In the genomic region with DNA sequence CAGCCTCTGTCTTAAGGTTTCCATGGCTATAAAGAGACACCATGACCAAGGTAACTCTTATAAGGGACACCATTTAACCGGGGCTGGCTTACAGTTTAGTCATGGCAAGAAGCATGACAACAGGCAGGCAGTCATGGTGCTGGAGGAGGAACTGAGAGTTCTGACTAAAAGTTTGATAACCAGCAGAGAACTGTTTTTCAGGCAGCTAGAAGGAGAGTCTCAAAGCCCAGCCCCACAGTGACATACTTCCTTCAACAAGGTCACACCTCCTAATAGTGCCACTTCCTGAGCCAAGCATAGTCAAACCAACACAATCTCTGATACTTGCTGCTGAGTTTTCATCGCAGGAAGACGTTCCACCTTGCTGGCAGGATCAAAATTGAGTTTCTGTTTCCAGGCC, we compare ENCODE assay signal across 30 mouse cellular contexts. TPM values are rescaled to one million over a fixed set of nuclear protein-coding genes. Genes with fewer than 3 reads are reported as not detected.
DNase-seq lines count a peak whose midpoint lies in the region; ATAC-seq and TF ChIP-seq lines count a peak whose summit lies in the region.
"Had no signal": no experiment of that assay in that cellular context is flagged by ENCODE, and none has a peak within 500 bp of the region (broad histone marks: within the 10 kb centered on the region; RNA-seq: fewer than 3 reads in every experiment).

No protein-coding gene starts in this region.

- TF ChIP-seq POLR2A in liver, adult 2 months (IDR thresholded peaks at IDR 0.05; ENCODE audit: extremely low read depth, insufficient read depth, low read length), result no peak
- TF ChIP-seq POLR2A in CH12.LX (IDR thresholded peaks at IDR 0.05; ENCODE audit: low read depth, low read length), result no peak

- H3K4me1 ChIP-seq in liver, adult 2 months (ENCODE audit: control insufficient read depth, insufficient read depth, low read length), result peaks cover 37% of the 10 kb centered on the region
- H3K4me1 ChIP-seq in liver, postnatal 0 days (ENCODE audit: insufficient read depth), result peaks cover 6% of the 10 kb centered on the region; the same call in 1 of the 2 replicates
- peaks cover 10 to 25% of the 10 kb centered on the region in 2 experiments; a peak in 3 of 4 replicates for H3K4me1 ChIP-seq in CH12.LX (ENCODE audit: control insufficient read depth in 1 of 2, insufficient read depth in 2 of 2)
- H3K4me1 ChIP-seq in intestine, postnatal 0 days (replicated peaks; ENCODE audit: control insufficient read depth, insufficient read depth, low read length), result no peaks in the 10 kb centered on the region
- H3K4me1 ChIP-seq: stomach, embryonic 15.5 days had no signal

- no peak overlapping the region for H3K4me3 ChIP-seq in liver, adult 2 months (ENCODE audit: insufficient read depth, low read depth, low read length)
- no peak overlapping the region for H3K4me3 ChIP-seq in liver, postnatal 0 days (ENCODE audit: low read depth, low read length)
- H3K4me3 ChIP-seq in CH12.LX (replicated peaks in 1 of 3; ENCODE audit: low read depth in 2 of 3, low read length in 2 of 3, poor library complexity in 1 of 3), result no peak overlapping the region
- H3K4me3 ChIP-seq in intestine, postnatal 0 days (ENCODE audit: low read depth, low read length), result no peak overlapping the region
- H3K4me3 ChIP-seq: hindbrain, embryonic 12.5 days; layer of hippocampus, adult 2 months; limb, embryonic 12.5 days; liver, embryonic 12.5 days; megakaryocyte, embryonic 14.5 days; midbrain, embryonic 15.5 days; stomach, embryonic 15.5 days had no signal

- H3K9ac ChIP-seq in liver, adult 2 months (ENCODE audit: low read depth, low read length), result no peak overlapping the region
- H3K9ac ChIP-seq in liver, postnatal 0 days (replicated peaks), result no peak overlapping the region
- no peak overlapping the region for H3K9ac ChIP-seq in CH12.LX (ENCODE audit: insufficient read depth, low read depth)
- H3K9ac ChIP-seq in intestine, postnatal 0 days (ENCODE audit: low read depth, low read length), result no peak overlapping the region
- H3K9ac ChIP-seq: hindbrain, embryonic 12.5 days; limb, embryonic 12.5 days; liver, embryonic 12.5 days; midbrain, embryonic 15.5 days; stomach, embryonic 15.5 days had no signal

- TF ChIP-seq RAD21 in CH12.LX (IDR thresholded peaks at IDR 0.05; ENCODE audit: low read depth, low read length), result no peak

- no peak for ATAC-seq in liver, postnatal 0 days
- peak; percentile 17; the same call in 1 of the 2 replicates for ATAC-seq in megakaryocyte, adult 5-6 weeks (ENCODE audit: poor library complexity, severe bottlenecking)
- no peak for ATAC-seq in intestine, postnatal 0 days
- ATAC-seq: forebrain, embryonic 14.5 days; liver, embryonic 12.5 days; midbrain, embryonic 15.5 days had no signal

- no peak for TF ChIP-seq CTCF in liver, adult 2 months (IDR thresholded peaks at IDR 0.05; ENCODE audit: low read depth, low read length)
- no peak for TF ChIP-seq CTCF in liver, postnatal 0 days (IDR thresholded peaks at IDR 0.05; ENCODE audit: low read depth)
- TF ChIP-seq CTCF in CH12.LX (conservative IDR thresholded peaks at IDR 0.05 in 1 of 2, IDR thresholded peaks at IDR 0.05 in 1 of 2; ENCODE audit: low read depth in 2 of 2, low read length in 2 of 2), result no peak
- no peak for TF ChIP-seq CTCF in intestine, postnatal 0 days (IDR thresholded peaks at IDR 0.05; ENCODE audit: low read depth)

- no peaks in the 10 kb centered on the region for H3K27me3 ChIP-seq in liver, adult 2 months (ENCODE audit: control insufficient read depth, insufficient read depth, low read length)
- H3K27me3 ChIP-seq in liver, postnatal 0 days (ENCODE audit: insufficient read depth, low read length), result no peaks in the 10 kb centered on the region
- no peaks in the 10 kb centered on the region for H3K27me3 ChIP-seq in CH12.LX (replicated peaks)
- H3K27me3 ChIP-seq in splenic B cell, adult 2 months (ENCODE audit: control insufficient read depth, insufficient read depth, low read length, poor library complexity, severe bottlenecking), result no peaks in the 10 kb centered on the region
- no peaks in the 10 kb centered on the region for H3K27me3 ChIP-seq in intestine, postnatal 0 days (replicated peaks; ENCODE audit: control insufficient read depth, insufficient read depth, low read length)
- H3K27me3 ChIP-seq: hindbrain, embryonic 12.5 days; limb, embryonic 12.5 days; liver, embryonic 12.5 days; megakaryocyte, embryonic 14.5 days; midbrain, embryonic 15.5 days; stomach, embryonic 15.5 days had no signal

- in situ Hi-C loops in CH12.LX (cut with MboI; ENCODE audit: low pct_ligation_motif_present, low pct_unique_long_range_greater_than_20kb, low sequenced_read_pairs), result no loop called here

- dilution Hi-C loops in CH12.LX (cut with MboI; ENCODE audit: extremely low pct_ligation_motif_present, extremely low pct_unique_long_range_greater_than_20kb, low sequenced_read_pairs), result no loop called here

- TF ChIP-seq EP300 in liver, postnatal 0 days (IDR thresholded peaks at IDR 0.05; ENCODE audit: low read depth), result no peak
- peak; percentile 53 for TF ChIP-seq EP300 in CH12.LX (IDR thresholded peaks at IDR 0.05; ENCODE audit: low read length)

- H3K27ac ChIP-seq in liver, adult 2 months (replicated peaks; ENCODE audit: insufficient read depth, low read depth, low read length), result peak overlapping the region; percentile 99
- no peak overlapping the region for H3K27ac ChIP-seq in liver, postnatal 0 days (ENCODE audit: low read depth)
- H3K27ac ChIP-seq in CH12.LX (ENCODE audit: insufficient read depth, low read depth), result no peak overlapping the region
- no peak overlapping the region for H3K27ac ChIP-seq in intestine, postnatal 0 days (ENCODE audit: low read depth, low read length)
- H3K27ac ChIP-seq: hindbrain, embryonic 12.5 days; layer of hippocampus, adult 2 months; limb, embryonic 12.5 days; liver, embryonic 12.5 days; midbrain, embryonic 15.5 days; stomach, embryonic 15.5 days had no signal

- peaks cover 3% of the 10 kb centered on the region for H3K36me3 ChIP-seq in liver, adult 2 months (ENCODE audit: control insufficient read depth, insufficient read depth, low read length)
- H3K36me3 ChIP-seq in liver, postnatal 0 days (replicated peaks; ENCODE audit: insufficient read depth, low read length), result no peaks in the 10 kb centered on the region
- H3K36me3 ChIP-seq in CH12.LX (replicated peaks in 1 of 2; ENCODE audit: control insufficient read depth in 1 of 2, insufficient read depth in 1 of 2, low read length in 1 of 2), result peaks cover 0 to 9% of the 10 kb centered on the region in 2 experiments
- H3K36me3 ChIP-seq in splenic B cell, adult 2 months (ENCODE audit: control insufficient read depth, insufficient read depth, low read length, poor library complexity, severe bottlenecking), result no peaks in the 10 kb centered on the region
- H3K36me3 ChIP-seq in intestine, postnatal 0 days (ENCODE audit: control insufficient read depth, insufficient read depth), result no peaks in the 10 kb centered on the region
- H3K36me3 ChIP-seq: hindbrain, embryonic 12.5 days; midbrain, embryonic 15.5 days had no signal

- WGBS in liver, adult 2 months, result 77% methylated on average over 3 of the region's 3 CpGs
- WGBS in liver, postnatal 0 days (ENCODE audit: insufficient replicate concordance), result 82% methylated on average over 3 of the region's 3 CpGs
- 91% methylated on average over 3 of the region's 3 CpGs for WGBS in intestine, postnatal 0 days

- no peaks in the 10 kb centered on the region; the same call in 1 of the 2 replicates for H3K9me3 ChIP-seq in liver, postnatal 0 days (ENCODE audit: low read length)
- H3K9me3 ChIP-seq in CH12.LX (replicated peaks; ENCODE audit: low read length), result peaks cover 2% of the 10 kb centered on the region
- H3K9me3 ChIP-seq in intestine, postnatal 0 days (ENCODE audit: control insufficient read depth), result no peaks in the 10 kb centered on the region
- H3K9me3 ChIP-seq: hindbrain, embryonic 12.5 days; limb, embryonic 12.5 days; liver, embryonic 12.5 days; midbrain, embryonic 15.5 days; stomach, embryonic 15.5 days had no signal

- DNase-seq in liver, adult 2 months (ENCODE audit: extremely low read depth, low read depth, low spot score), result no peak
- no peak for DNase-seq in liver, postnatal 0 days
- DNase-seq in CH12.LX (ENCODE audit: extremely low read depth), result peak; percentile 53
- peak; percentile 72 for DNase-seq in splenic B cell, adult 2 months (ENCODE audit: low read depth, low spot score)
- no peak for DNase-seq in right cerebral cortex, postnatal 36 days (ENCODE audit: low spot score in 2 of 2)
- DNase-seq: adrenal gland, postnatal 25 days; cerebellum, adult 9-10 months; kidney, adult 2 months; kidney, postnatal 14 days; layer of hippocampus, postnatal 36 days; lung, adult 2 months; lung, postnatal 14 days; spleen, adult 18-20 months; thymus, adult 2 months had no signal

- no peak overlapping the region for H3K4me2 ChIP-seq in liver, postnatal 0 days (ENCODE audit: low read depth, low read length)
- no peak overlapping the region for H3K4me2 ChIP-seq in CH12.LX (ENCODE audit: insufficient read depth, low read depth, poor library complexity, severe bottlenecking)
- H3K4me2 ChIP-seq in intestine, postnatal 0 days (replicated peaks; ENCODE audit: low read depth), result no peak overlapping the region
- H3K4me2 ChIP-seq: heart, embryonic 11.5 days; hindbrain, embryonic 12.5 days; limb, embryonic 12.5 days; liver, embryonic 12.5 days; midbrain, embryonic 15.5 days; stomach, embryonic 15.5 days had no signal

- peaks cover 3% of the 10 kb centered on the region; the same call in 1 of the 2 replicates for H3K79me2 ChIP-seq in liver, adult 2 months (ENCODE audit: control insufficient read depth, insufficient read depth, low read length)
- 0 out of 2 replicates have a peak, but pooled peaks cover 1% of the 10 kb centered on the region for H3K79me2 ChIP-seq in CH12.LX (replicated peaks; ENCODE audit: control insufficient read depth, extremely low read depth, insufficient read depth, poor library complexity, severe bottlenecking)

RNA-seq across cellular contexts. Expression of gene Etfbkmt, which starts 0.6 kb away (rescaled TPM):
- 25.3 and 31.0 TPM in 2 replicates for total RNA-seq in liver, adult 2 months (2014; rRNA removed)
- polyA plus RNA-seq in liver, adult 2 months (2012; rRNA removed), result 3.9 and 15.6 TPM in 2 replicates
- 9.7 and 9.8 TPM in 2 replicates for polyA plus RNA-seq in liver, postnatal 0 days (2015; fragmentation: Nextera tagmentation; extraction: Ambion mirVana)
- total RNA-seq in CH12.LX (2012; rRNA removed), result 5.6 and 7.8 TPM in 2 replicates
- total RNA-seq in CH12.LX (2014; rRNA removed), result 17.3 and 18.9 TPM in 2 replicates
- polyA plus RNA-seq in CH12.LX (2012; ENCODE audit: insufficient read length, low read depth), result 9.3 and 12.4 TPM in 2 replicates
- total RNA-seq in megakaryocyte, adult 5-6 weeks (2015), result 6.8 and 9.3 TPM in 2 replicates
- total RNA-seq in megakaryocyte, adult 5-6 weeks (2017), result 5.9 and 7.8 TPM in 2 replicates
- 8.3 and 11.6 TPM in 2 replicates for polyA plus RNA-seq in intestine, postnatal 0 days (2015; fragmentation: Nextera tagmentation; extraction: Ambion mirVana)

RNA-seq across cellular contexts. Expression of gene Gm10203, which starts 9.0 kb away (rescaled TPM):
- total RNA-seq in liver, adult 2 months (2014; rRNA removed), result not detected in 2 replicates
- not detected in 2 replicates for polyA plus RNA-seq in liver, adult 2 months (2012; rRNA removed)
- polyA plus RNA-seq in liver, postnatal 0 days (2015; fragmentation: Nextera tagmentation; extraction: Ambion mirVana), result not detected in 2 replicates
- not detected in 2 replicates for total RNA-seq in CH12.LX (2012; rRNA removed)
- not detected in 2 replicates for total RNA-seq in CH12.LX (2014; rRNA removed)
- polyA plus RNA-seq in CH12.LX (2012; ENCODE audit: insufficient read length, low read depth), result not detected in 2 replicates
- total RNA-seq in megakaryocyte, adult 5-6 weeks (2015), result not detected in 2 replicates
- not detected in 2 replicates for total RNA-seq in megakaryocyte, adult 5-6 weeks (2017)
- polyA plus RNA-seq in intestine, postnatal 0 days (2015; fragmentation: Nextera tagmentation; extraction: Ambion mirVana), result not detected in 2 replicates
- total RNA-seq: adrenal gland, postnatal 25 days; gastrocnemius, adult 8-10 months; layer of hippocampus, adult 2 months; layer of hippocampus, postnatal 36 days; left cerebral cortex, postnatal 14 days had no signal
- polyA plus RNA-seq: embryonic facial prominence, embryonic 14.5 days; forebrain, embryonic 14.5 days; gonadal fat pad, adult 2 months; heart, embryonic 11.5 days; heart, postnatal 0 days; hindbrain, embryonic 12.5 days; kidney, adult 2 months; limb, embryonic 12.5 days; liver, embryonic 12.5 days; lung, adult 2 months; midbrain, embryonic 15.5 days; stomach, embryonic 15.5 days; thymus, adult 2 months had no signal

RNA-seq across cellular contexts. Expression of gene Dennd5b, which starts 37.5 kb away (rescaled TPM):
- 94.7 and 99.5 TPM in 2 replicates for total RNA-seq in liver, adult 2 months (2014; rRNA removed)
- 14.8 and 19.4 TPM in 2 replicates for polyA plus RNA-seq in liver, adult 2 months (2012; rRNA removed)
- polyA plus RNA-seq in liver, postnatal 0 days (2015; fragmentation: Nextera tagmentation; extraction: Ambion mirVana), result 7.4 and 7.9 TPM in 2 replicates
- total RNA-seq in CH12.LX (2012; rRNA removed) (3.1 and 5.4 TPM in 2 replicates), CH12.LX (2014; rRNA removed) (1.4 and 1.6 TPM in 2 replicates)
- polyA plus RNA-seq in CH12.LX (2012; ENCODE audit: insufficient read length, low read depth), result 1.3 and 2.2 TPM in 2 replicates
- 0.80 and 0.83 TPM in 2 replicates for total RNA-seq in megakaryocyte, adult 5-6 weeks (2015)
- total RNA-seq in megakaryocyte, adult 5-6 weeks (2017), result 0.41 and 0.51 TPM in 2 replicates
- polyA plus RNA-seq in intestine, postnatal 0 days (2015; fragmentation: Nextera tagmentation; extraction: Ambion mirVana), result 9.6 and 12.7 TPM in 2 replicates

RNA-seq across cellular contexts. Expression of gene Amn1, which starts 49.5 kb away (rescaled TPM):
- 7.9 and 12.2 TPM in 2 replicates for total RNA-seq in liver, adult 2 months (2014; rRNA removed)
- 4.2 and 4.3 TPM in 2 replicates for polyA plus RNA-seq in liver, adult 2 months (2012; rRNA removed)
- polyA plus RNA-seq in liver, postnatal 0 days (2015; fragmentation: Nextera tagmentation; extraction: Ambion mirVana), result 7.1 and 9.1 TPM in 2 replicates
- total RNA-seq in CH12.LX (2012; rRNA removed), result 5.5 and 6.3 TPM in 2 replicates
- 8.9 and 10.8 TPM in 2 replicates for total RNA-seq in CH12.LX (2014; rRNA removed)
- 3.2 and 4.1 TPM in 2 replicates for polyA plus RNA-seq in CH12.LX (2012; ENCODE audit: insufficient read length, low read depth)
- 19.6 and 20.2 TPM in 2 replicates for total RNA-seq in megakaryocyte, adult 5-6 weeks (2015)
- 14.7 and 16.4 TPM in 2 replicates for total RNA-seq in megakaryocyte, adult 5-6 weeks (2017)
- 17.4 and 20.5 TPM in 2 replicates for polyA plus RNA-seq in intestine, postnatal 0 days (2015; fragmentation: Nextera tagmentation; extraction: Ambion mirVana)

Comparison
In these comparisons a context has a peak if more than half of its experiments do, and no peak if none do; other contexts are left out.
1. DNase-seq: peak in CH12.LX (single experiment) and splenic B cell, adult 2 months (single experiment); none in liver, adult 2 months (single experiment), liver, postnatal 0 days (single experiment) and right cerebral cortex, postnatal 36 days (0 of 2).